Mouse (Mus musculus) layer of hippocampus, adult 9-11 months (tissue): Measurements from ENCODE around the gene Uhrf1.

ENCODE experiments used
- DNase-seq: peaks from one replicate; pipeline ENCODE4 v3.0.0; 2022

Uhrf1 gene

GRCm38 (mm10) chr17:56276643-56277566 lies 26.2 kb upstream of the Uhrf1 start, which contains the start of gene Ticam1:
Gene Ticam1, minus strand, starts transcription at chr17:56276786.
- peak; percentile 94 for DNase-seq

GRCm38 (mm10) chr17:56277567-56277893 lies 25.6 kb upstream of the Uhrf1 start:
- no peak for DNase-seq

- DNase-seq: no peak
Measured at GRCm38 (mm10) chr17:56278340-56278739, 24.8 kb upstream of the Uhrf1 start.

- DNase-seq: no peak
Measured at GRCm38 (mm10) chr17:56279481-56280155, 23.5 kb upstream of the Uhrf1 start.

GRCm38 (mm10) chr17:56281193-56281592 lies 21.9 kb upstream of the Uhrf1 start:
- no peak for DNase-seq

- DNase-seq: peak; percentile 79
Measured at GRCm38 (mm10) chr17:56282802-56283201, 20.3 kb upstream of the Uhrf1 start.

GRCm38 (mm10) chr17:56283316-56283715 lies 19.8 kb upstream of the Uhrf1 start:
- peak; percentile 80 for DNase-seq

- no peak for DNase-seq
Measured at GRCm38 (mm10) chr17:56285995-56286394, 17.1 kb upstream of the Uhrf1 start.

- no peak for DNase-seq
Measured at GRCm38 (mm10) chr17:56287830-56288229, 15.3 kb upstream of the Uhrf1 start.

- DNase-seq: no peak
Measured at GRCm38 (mm10) chr17:56288866-56289265, 14.3 kb upstream of the Uhrf1 start.

GRCm38 (mm10) chr17:56289371-56290331 lies 13.5 kb upstream of the Uhrf1 start:
- no peak for DNase-seq

- DNase-seq: peak; percentile 77
Measured at GRCm38 (mm10) chr17:56290388-56291170, 12.5 kb upstream of the Uhrf1 start.

- peak; percentile 85 for DNase-seq
Measured at GRCm38 (mm10) chr17:56291171-56291511, 12.0 kb upstream of the Uhrf1 start.

- DNase-seq: peak; percentile 2
Measured at GRCm38 (mm10) chr17:56291826-56292475, 11.2 kb upstream of the Uhrf1 start.

GRCm38 (mm10) chr17:56292531-56293222 lies 10.4 kb upstream of the Uhrf1 start, which contains the start of gene Plin3:
Gene Plin3, minus strand, starts transcription at chr17:56292873.
- DNase-seq: peak; percentile 2

GRCm38 (mm10) chr17:56293291-56293690 lies 9.8 kb upstream of the Uhrf1 start:
- peak; percentile 2 for DNase-seq

GRCm38 (mm10) chr17:56294241-56294640 lies 8.9 kb upstream of the Uhrf1 start:
- peak; percentile 69 for DNase-seq

- no peak for DNase-seq
Measured at GRCm38 (mm10) chr17:56296201-56296600, 6.9 kb upstream of the Uhrf1 start.

GRCm38 (mm10) chr17:56298238-56298637 lies 4.9 kb upstream of the Uhrf1 start:
- no peak for DNase-seq

GRCm38 (mm10) chr17:56300186-56300585 lies 2.9 kb upstream of the Uhrf1 start, which contains the start of gene Arrdc5:
Gene Arrdc5, minus strand, starts transcription at chr17:56300286.
- no peak for DNase-seq
